Mouse (Mus musculus) ES-E14 (cell line): ENCODE results near the gene Tbl1x.

Experiments
- CHD2 ChIP-seq: IDR thresholded peaks from 2 replicates; pipeline ENCODE4 v1.6.1; 2014; ENCODE audit warnings: mild to moderate bottlenecking, low read depth, low read length, inconsistent platforms
- HCFC1 ChIP-seq: IDR thresholded peaks from 2 replicates; pipeline ENCODE4 v1.6.1; 2012; ENCODE audit warnings: low read length, inconsistent platforms, borderline replicate concordance; ENCODE audit not compliant: insufficient read depth
- MAFK ChIP-seq: IDR thresholded peaks from 2 replicates; pipeline ENCODE4 v1.6.1; 2014; ENCODE audit warnings: mild to moderate bottlenecking, low read depth, low read length, inconsistent platforms; ENCODE audit not compliant: insufficient read depth
- ZC3H11A ChIP-seq: IDR thresholded peaks from 2 replicates; pipeline ENCODE4 v1.6.1; 2012; ENCODE audit warnings: low read depth, mild to moderate bottlenecking, inconsistent platforms, low read length, borderline replicate concordance
- ZNF384 ChIP-seq: IDR thresholded peaks from 2 replicates; pipeline ENCODE4 v1.6.1; 2012; ENCODE audit warnings: low read depth, low read length, inconsistent platforms

DNA sequence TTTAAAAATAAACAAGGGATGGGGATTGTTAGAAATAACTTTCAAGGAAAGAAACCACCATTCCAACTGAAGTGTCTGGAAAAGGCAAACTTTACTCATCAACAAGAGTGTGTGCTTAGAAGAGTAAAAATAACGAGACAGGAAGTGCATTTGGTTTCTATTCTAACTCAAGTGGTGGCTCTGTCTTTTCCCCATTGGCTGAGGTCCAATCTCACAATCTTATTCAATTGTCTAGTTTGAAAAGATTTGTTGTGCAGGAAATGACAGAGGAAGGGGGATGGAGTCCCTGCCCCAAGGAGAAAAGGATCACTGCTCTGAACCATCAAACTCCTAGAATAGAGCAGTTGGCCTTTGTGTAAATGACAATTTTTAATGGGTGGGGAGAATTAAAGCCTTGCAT lies 41.6 kb upstream of the Tbl1x start:
- TF ChIP-seq CHD2 (no peak), ZC3H11A (no peak), ZNF384 (no peak), MAFK (no peak), HCFC1 (no peak)
